Mouse (Mus musculus) stomach, embryonic 15.5 days (tissue): Measurements from ENCODE around the gene Adh1. TPM values are rescaled to one million over a fixed set of nuclear protein-coding genes. Genes with fewer than 3 reads are reported as not detected.

Source experiments
- ATAC-seq: fragments of 200-750 bp; cut with Nextera tagmentation; 2 replicates; pipeline ENCODE4 v1.8.0; 2017; ENCODE audit warnings: low read depth, moderate number of reproducible peaks, moderate TSS enrichment; ENCODE audit not compliant: insufficient read depth, low FRiP score
- H3K27ac ChIP-seq: fragments of 300-500 bp; sonication (generic); 2 replicates; pipeline ENCODE4 v1.5.1; 2015; ENCODE audit warnings: mild to moderate bottlenecking, inconsistent platforms
- H3K27me3 ChIP-seq: fragments of 300-500 bp; sonication (generic); replicated peaks from 2 replicates; pipeline ENCODE4 v1.6.1; 2015; ENCODE audit warnings: inconsistent platforms
- H3K36me3 ChIP-seq: fragments of 300-500 bp; sonication (generic); 2 replicates; pipeline ENCODE4 v1.6.1; 2015; ENCODE audit warnings: inconsistent platforms
- H3K4me1 ChIP-seq: fragments of 300-500 bp; sonication (generic); 2 replicates; pipeline ENCODE4 v1.6.1; 2015; ENCODE audit warnings: inconsistent platforms
- H3K4me2 ChIP-seq: fragments of 300-500 bp; sonication (generic); 2 replicates; pipeline ENCODE4 v1.6.1; 2015; ENCODE audit warnings: mild to moderate bottlenecking, inconsistent platforms
- H3K4me3 ChIP-seq: fragments of 300-500 bp; sonication (generic); replicated peaks from 2 replicates; pipeline ENCODE4 v1.5.1; 2015; ENCODE audit warnings: inconsistent platforms
- H3K9ac ChIP-seq: fragments of 300-500 bp; sonication (generic); 2 replicates; pipeline ENCODE4 v1.6.1; 2015; ENCODE audit warnings: inconsistent platforms
- H3K9me3 ChIP-seq: fragments of 300-500 bp; sonication (generic); 2 replicates; pipeline ENCODE4 v1.6.1; 2016; ENCODE audit warnings: inconsistent platforms
- WGBS: fragments of 180-500 bp; shearing (Covaris S2); methylation state at CpG from one replicate; pipeline ENCODE4 v1.1.7; 2015; 5-methylcytosine and 5-hydroxymethylcytosine counted together
- polyA plus RNA-seq: library from polyadenylated mRNA; unstranded; fragments of >200 nt; fragmentation: Nextera tagmentation; extraction: Ambion mirVana; gene quantifications from 2 replicates; pipeline ENCODE4 v1.2.1, GENCODE M21; 2015

Gene Adh1
- polyA plus RNA-seq: 40.9 and 130 TPM in 2 replicates

GRCm38 (mm10) chr3:138260721-138261669 lies at the start of gene Adh1:
Adh1 (plus strand) TSS chr3:138260991.
- Histone ChIP-seq H3K9ac (no peak within 1 kb of the TSS), H3K4me2 (no peak within 1 kb of the TSS), H3K4me3 (no peak within 1 kb of the TSS), H3K9me3 (no peaks in the 10 kb centered on the region), H3K27ac (no peak within 1 kb of the TSS), H3K36me3 (no peaks in the 10 kb centered on the region), H3K4me1 (no peaks in the 10 kb centered on the region), H3K27me3 (no peaks in the 10 kb centered on the region)
- no peak for ATAC-seq
- 85% methylated on average over 11 of the region's 11 CpGs for WGBS

DNA sequence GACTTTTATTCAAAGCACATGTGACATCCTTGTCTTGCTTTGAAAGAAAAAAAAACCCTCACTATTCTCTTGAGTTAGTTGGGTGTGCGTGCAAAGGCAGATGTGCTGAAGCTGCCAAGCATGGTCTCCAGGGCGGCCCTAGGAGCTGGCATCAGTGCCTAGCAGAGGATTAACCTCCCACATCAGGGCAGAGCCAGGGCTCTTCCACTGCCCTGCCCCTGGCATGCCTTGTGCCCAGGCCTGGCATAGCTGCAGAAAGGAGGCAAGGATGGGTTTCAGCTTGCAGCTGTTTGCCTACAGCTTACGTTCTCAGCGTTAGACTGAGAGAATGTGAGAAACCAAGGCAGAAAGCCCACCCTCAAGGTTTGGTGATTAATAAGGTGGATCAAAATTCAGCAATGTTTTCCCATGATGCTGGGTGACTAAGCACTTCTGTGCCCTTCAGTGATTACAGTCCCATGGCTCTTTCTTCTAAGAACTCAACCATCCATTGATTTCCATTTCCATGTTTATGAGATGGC lies 48.3 kb upstream of the Adh1 start:
- H3K9me3 ChIP-seq: no peaks in the 10 kb centered on the region
- no peaks in the 10 kb centered on the region for H3K27me3 ChIP-seq
- no peaks in the 10 kb centered on the region for H3K36me3 ChIP-seq
- no peaks in the 10 kb centered on the region for H3K4me1 ChIP-seq
- no peak overlapping the region for H3K9ac ChIP-seq
- 90% methylated on average over 4 of the region's 4 CpGs for WGBS
- no peak for ATAC-seq
- H3K4me3 ChIP-seq: no peak overlapping the region
- no peak overlapping the region for H3K4me2 ChIP-seq
- H3K27ac ChIP-seq: no peak overlapping the region

GRCm38 (mm10) chr3:138215395-138215989 lies 45.3 kb upstream of the Adh1 start:
- Histone ChIP-seq H3K27ac (no peak overlapping the region), H3K27me3 (no peaks in the 10 kb centered on the region), H3K4me2 (no peak overlapping the region), H3K9ac (no peak overlapping the region), H3K9me3 (no peaks in the 10 kb centered on the region), H3K36me3 (no peaks in the 10 kb centered on the region), H3K4me1 (no peaks in the 10 kb centered on the region), H3K4me3 (no peak overlapping the region)
- 39% methylated on average over 11 of the region's 11 CpGs for WGBS
- no peak for ATAC-seq

DNA sequence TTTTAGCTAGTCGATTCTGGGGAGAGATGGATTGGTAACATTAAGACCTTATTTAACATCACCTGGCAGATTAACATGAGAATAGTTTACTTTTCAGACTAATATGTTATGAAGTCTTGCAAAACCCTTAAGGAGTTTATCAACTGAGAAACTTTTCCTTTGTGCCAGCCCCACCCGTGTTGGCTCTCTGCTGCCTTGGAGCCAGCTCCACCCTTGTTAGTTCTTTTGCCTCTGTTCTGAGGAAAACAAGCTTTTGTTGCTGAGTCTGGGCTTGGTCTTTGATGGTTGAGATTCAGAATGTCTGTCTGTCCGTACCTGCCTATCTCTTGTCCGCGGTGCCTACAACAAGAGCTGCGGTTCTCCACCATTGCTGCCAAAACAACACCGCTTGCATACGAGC lies 44.7 kb upstream of the Adh1 start:
- Histone ChIP-seq H3K27ac (no peak overlapping the region; the same call in 1 of the 2 replicates), H3K9ac (no peak overlapping the region), H3K4me3 (no peak overlapping the region), H3K27me3 (no peaks in the 10 kb centered on the region), H3K36me3 (no peaks in the 10 kb centered on the region), H3K9me3 (no peaks in the 10 kb centered on the region), H3K4me1 (no peaks in the 10 kb centered on the region), H3K4me2 (no peak overlapping the region)
- no peak for ATAC-seq
- WGBS: 63% methylated on average over 8 of the region's 8 CpGs

DNA sequence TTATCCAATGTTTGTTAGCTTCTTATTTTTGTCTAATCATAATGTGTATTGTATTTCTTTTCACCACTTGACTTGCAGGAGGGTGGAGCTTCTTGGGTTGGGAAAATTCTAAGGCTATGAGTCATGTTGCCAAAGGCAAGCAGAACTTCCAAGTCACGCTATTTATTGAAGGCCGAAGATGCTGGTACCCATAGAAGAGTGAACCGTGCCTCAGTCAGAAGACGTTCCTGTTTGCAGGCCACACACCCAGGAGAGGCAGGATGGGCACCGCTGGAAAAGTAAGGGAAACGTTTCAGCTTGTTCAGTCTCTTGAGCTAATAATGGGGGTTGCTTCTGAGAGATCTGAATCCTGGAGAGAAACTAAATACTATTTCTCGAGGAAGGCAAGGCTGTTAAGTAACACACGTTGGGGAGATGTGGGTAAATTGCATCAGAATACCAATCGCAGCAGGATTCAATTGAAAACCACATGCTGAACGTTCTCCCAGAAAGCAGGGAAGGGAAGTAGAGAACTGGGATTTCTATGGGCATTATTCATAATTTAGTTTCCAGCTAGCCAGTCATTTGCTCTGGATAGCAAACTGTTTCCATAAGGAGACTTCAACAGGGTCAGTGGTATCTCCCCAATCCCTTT lies 43.0 kb upstream of the Adh1 start, which contains the start of gene Adh7:
Adh7 (plus strand) TSS at position 130 of the 634 bp plus-strand sequence.
- Histone ChIP-seq H3K9ac (no peak within 1 kb of the TSS), H3K9me3 (no peaks in the 10 kb centered on the region), H3K4me1 (no peaks in the 10 kb centered on the region), H3K27ac (no peak within 1 kb of the TSS), H3K36me3 (no peaks in the 10 kb centered on the region), H3K4me2 (no peak within 1 kb of the TSS), H3K27me3 (no peaks in the 10 kb centered on the region), H3K4me3 (no peak within 1 kb of the TSS)
- WGBS: 69% methylated on average over 10 of the region's 10 CpGs
- ATAC-seq: no peak

DNA sequence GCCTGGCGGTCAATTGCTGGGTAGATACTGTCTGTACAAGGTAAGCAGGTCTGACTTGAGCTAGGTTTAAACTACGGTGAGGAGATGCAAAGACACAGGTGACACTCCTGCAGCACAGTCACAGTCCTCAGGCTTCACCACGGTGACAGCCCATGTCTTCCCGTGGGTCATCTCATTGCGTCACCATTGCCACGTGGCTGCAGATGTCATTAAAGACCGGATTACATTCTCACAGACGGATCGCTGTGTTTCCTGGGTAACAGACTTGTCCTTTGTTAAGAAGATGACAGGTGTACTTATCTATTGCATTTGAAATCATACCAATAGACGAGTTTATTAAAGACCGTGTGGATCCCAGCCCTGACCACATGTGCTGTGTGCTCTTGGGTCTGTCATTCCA lies 39.7 kb upstream of the Adh1 start:
- WGBS: 86% methylated on average over 11 of the region's 11 CpGs
- no peak for ATAC-seq
- no peaks in the 10 kb centered on the region for H3K27me3 ChIP-seq
- no peak overlapping the region for H3K4me2 ChIP-seq
- H3K27ac ChIP-seq: no peak overlapping the region
- H3K9ac ChIP-seq: no peak overlapping the region
- H3K4me1 ChIP-seq: no peaks in the 10 kb centered on the region
- no peaks in the 10 kb centered on the region for H3K36me3 ChIP-seq
- H3K9me3 ChIP-seq: no peaks in the 10 kb centered on the region
- H3K4me3 ChIP-seq: no peak overlapping the region

GRCm38 (mm10) chr3:138222511-138222910 lies 38.3 kb upstream of the Adh1 start:
- Histone ChIP-seq H3K4me1 (no peaks in the 10 kb centered on the region), H3K36me3 (no peaks in the 10 kb centered on the region), H3K27me3 (no peaks in the 10 kb centered on the region), H3K4me3 (no peak overlapping the region), H3K27ac (no peak overlapping the region), H3K9ac (no peak overlapping the region), H3K9me3 (no peaks in the 10 kb centered on the region), H3K4me2 (no peak overlapping the region)
- 69% methylated on average over 4 of the region's 4 CpGs for WGBS
- no peak for ATAC-seq

DNA sequence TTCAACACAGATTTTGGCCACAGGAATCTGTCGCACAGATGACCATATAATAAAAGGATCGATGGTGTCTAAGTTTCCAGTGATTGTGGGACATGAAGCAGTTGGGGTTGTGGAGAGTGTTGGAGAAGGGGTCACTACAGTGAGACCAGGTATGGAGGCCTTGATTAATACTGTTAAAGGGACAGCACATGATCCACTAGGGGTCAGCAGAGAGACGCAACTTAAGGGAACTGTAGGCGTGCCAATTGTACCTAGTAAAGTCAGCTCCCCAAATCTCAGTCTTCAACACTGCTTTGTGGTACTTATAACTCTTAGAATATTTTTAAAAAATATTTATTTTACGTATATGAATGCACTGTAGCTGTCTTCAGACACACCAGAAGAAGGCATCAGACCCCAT lies 37.8 kb upstream of the Adh1 start:
- Histone ChIP-seq H3K27me3 (no peaks in the 10 kb centered on the region), H3K27ac (no peak overlapping the region), H3K4me3 (no peak overlapping the region), H3K4me2 (no peak overlapping the region), H3K36me3 (no peaks in the 10 kb centered on the region), H3K4me1 (no peaks in the 10 kb centered on the region), H3K9ac (no peak overlapping the region), H3K9me3 (no peaks in the 10 kb centered on the region)
- 52% methylated on average over 5 of the region's 5 CpGs for WGBS
- ATAC-seq: peak; percentile 66

GRCm38 (mm10) chr3:138224363-138224954 lies 36.3 kb upstream of the Adh1 start:
- no peaks in the 10 kb centered on the region for H3K4me1 ChIP-seq
- H3K4me2 ChIP-seq: no peak overlapping the region
- H3K9ac ChIP-seq: no peak overlapping the region
- H3K9me3 ChIP-seq: no peaks in the 10 kb centered on the region
- ATAC-seq: no peak
- 82% methylated on average over 13 of the region's 13 CpGs for WGBS
- no peaks in the 10 kb centered on the region for H3K36me3 ChIP-seq
- no peaks in the 10 kb centered on the region for H3K27me3 ChIP-seq
- no peak overlapping the region for H3K27ac ChIP-seq
- H3K4me3 ChIP-seq: no peak overlapping the region

DNA sequence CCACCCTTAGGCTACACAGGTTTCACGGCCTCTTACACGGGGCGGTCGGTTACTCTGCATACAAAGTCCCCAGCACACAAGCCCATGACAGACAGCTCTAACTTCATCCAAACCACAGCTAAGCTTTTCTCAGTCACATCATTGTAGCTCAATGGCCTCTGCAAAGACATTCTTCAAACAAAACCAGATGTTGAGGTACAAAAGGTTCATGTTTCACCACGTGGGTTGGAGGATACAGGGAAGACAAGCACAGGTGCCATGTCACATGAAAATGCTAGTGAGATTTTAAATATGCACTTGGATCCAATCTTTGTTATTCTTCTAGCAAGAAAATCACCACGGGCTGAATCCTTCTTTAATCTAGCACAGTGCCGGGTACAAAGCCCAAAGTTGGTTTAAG lies 35.5 kb upstream of the Adh1 start:
- Histone ChIP-seq H3K4me1 (no peaks in the 10 kb centered on the region), H3K9ac (no peak overlapping the region), H3K4me2 (no peak overlapping the region), H3K27me3 (no peaks in the 10 kb centered on the region), H3K36me3 (no peaks in the 10 kb centered on the region), H3K9me3 (no peaks in the 10 kb centered on the region), H3K27ac (no peak overlapping the region), H3K4me3 (no peak overlapping the region)
- WGBS: 64% methylated on average over 6 of the region's 7 CpGs
- ATAC-seq: no peak

- Histone ChIP-seq H3K27me3 (no peaks in the 10 kb centered on the region), H3K9ac (no peak overlapping the region), H3K9me3 (no peaks in the 10 kb centered on the region), H3K4me2 (no peak overlapping the region), H3K4me1 (no peaks in the 10 kb centered on the region), H3K4me3 (no peak overlapping the region), H3K36me3 (no peaks in the 10 kb centered on the region), H3K27ac (peak overlapping the region; percentile 37)
- WGBS: 60% methylated on average over 7 of the region's 7 CpGs
- peak; percentile 57; the same call in 1 of the 2 replicates for ATAC-seq
Measured at GRCm38 (mm10) chr3:138225853-138226252, 34.9 kb upstream of the Adh1 start.
